Mouse (Mus musculus) heart, embryonic 15.5 days (tissue): ENCODE data around the gene Bmp6. TPM values are rescaled to one million over a fixed set of nuclear protein-coding genes. Genes with fewer than 3 reads are reported as not detected.

Experiments used
- ATAC-seq: fragments of 200-750 bp; cut with Nextera tagmentation; replicated peaks from 2 replicates; pipeline ENCODE4 v1.8.0; 2017; ENCODE audit warnings: low read depth, moderate TSS enrichment; ENCODE audit not compliant: insufficient number of reproducible peaks, insufficient read depth, low FRiP score
- H3K27ac ChIP-seq: fragments of 300-500 bp; sonication (generic); 2 replicates; pipeline ENCODE4 v1.5.1; 2015; ENCODE audit warnings: mild to moderate bottlenecking, inconsistent platforms
- H3K27me3 ChIP-seq: fragments of 300-500 bp; sonication (generic); 2 replicates; pipeline ENCODE4 v1.6.1; 2015; ENCODE audit warnings: inconsistent platforms
- H3K36me3 ChIP-seq: fragments of 300-500 bp; sonication (generic); 2 replicates; pipeline ENCODE4 v1.6.1; 2015; ENCODE audit warnings: mild to moderate bottlenecking, inconsistent platforms
- H3K4me1 ChIP-seq: fragments of 300-500 bp; sonication (generic); replicated peaks from 2 replicates; pipeline ENCODE4 v1.6.1; 2015; ENCODE audit warnings: inconsistent platforms
- H3K4me2 ChIP-seq: fragments of 300-500 bp; sonication (generic); 2 replicates; pipeline ENCODE4 v1.6.1; 2015; ENCODE audit warnings: inconsistent platforms, mild to moderate bottlenecking, moderate library complexity
- H3K4me3 ChIP-seq: fragments of 300-500 bp; sonication (generic); 2 replicates; pipeline ENCODE4 v1.5.1; 2015; ENCODE audit warnings: mild to moderate bottlenecking, inconsistent platforms
- H3K9ac ChIP-seq: fragments of 300-500 bp; sonication (generic); 2 replicates; pipeline ENCODE4 v1.6.1; 2015; ENCODE audit warnings: mild to moderate bottlenecking, inconsistent platforms
- H3K9me3 ChIP-seq: fragments of 300-500 bp; sonication (generic); replicated peaks from 2 replicates; pipeline ENCODE4 v1.6.1; 2016; ENCODE audit warnings: inconsistent platforms
- WGBS: fragments of 180-500 bp; shearing (Covaris S2); methylation state at CpG from one replicate; pipeline ENCODE4 v1.1.7; 2015; ENCODE audit warnings: mixed read lengths; 5-methylcytosine and 5-hydroxymethylcytosine counted together
- polyA plus RNA-seq: library from polyadenylated mRNA; unstranded; fragments of >200 nt; fragmentation: Nextera tagmentation; extraction: Ambion mirVana; gene quantifications from 2 replicates; pipeline ENCODE4 v1.2.1, GENCODE M21; 2015

The Bmp6 gene
- polyA plus RNA-seq, 1 experiment from 2014 or later: 2.7 TPM

- Histone ChIP-seq H3K27ac (no peak overlapping the region), H3K9ac (no peak overlapping the region), H3K36me3 (no peaks in the 10 kb centered on the region), H3K4me3 (no peak overlapping the region), H3K4me2 (no peak overlapping the region), H3K27me3 (0 out of 2 replicates have a peak, but pooled peaks cover 2% of the 10 kb centered on the region), H3K9me3 (no peaks in the 10 kb centered on the region), H3K4me1 (peaks cover 3% of the 10 kb centered on the region; the same call in 1 of the 2 replicates)
- no peak for ATAC-seq
- WGBS: 20% methylated on average over 6 of the region's 6 CpGs
Observed at GRCm38 (mm10) chr13:38534016-38534415, 189.1 kb downstream of the Bmp6 start.

GRCm38 (mm10) chr13:38534731-38535130 lies 189.8 kb downstream of the Bmp6 start:
- H3K27ac ChIP-seq: no peak overlapping the region
- H3K4me2 ChIP-seq: no peak overlapping the region
- H3K36me3 ChIP-seq: no peaks in the 10 kb centered on the region
- H3K9ac ChIP-seq: no peak overlapping the region
- no peak overlapping the region for H3K4me3 ChIP-seq
- ATAC-seq: no peak
- H3K9me3 ChIP-seq: no peaks in the 10 kb centered on the region
- H3K27me3 ChIP-seq: 0 out of 2 replicates have a peak, but pooled peaks cover 2% of the 10 kb centered on the region
- 73% methylated on average over 6 of the region's 6 CpGs for WGBS
- H3K4me1 ChIP-seq: 0 out of 2 replicates have a peak, but pooled peaks cover 3% of the 10 kb centered on the region

GRCm38 (mm10) chr13:38537521-38537920 lies 192.6 kb downstream of the Bmp6 start:
- H3K4me1 ChIP-seq: 0 out of 2 replicates have a peak, but pooled peaks cover 3% of the 10 kb centered on the region
- ATAC-seq: no peak
- no peaks in the 10 kb centered on the region for H3K36me3 ChIP-seq
- no peak overlapping the region for H3K9ac ChIP-seq
- H3K9me3 ChIP-seq: no peaks in the 10 kb centered on the region
- H3K27me3 ChIP-seq: no peaks in the 10 kb centered on the region
- no peak overlapping the region for H3K4me2 ChIP-seq
- no peak overlapping the region for H3K27ac ChIP-seq
- H3K4me3 ChIP-seq: no peak overlapping the region

- H3K4me1 ChIP-seq: no peaks in the 10 kb centered on the region
- 80% methylated on average over 7 of the region's 7 CpGs for WGBS
- H3K27ac ChIP-seq: no peak overlapping the region
- H3K9ac ChIP-seq: no peak overlapping the region
- no peaks in the 10 kb centered on the region for H3K27me3 ChIP-seq
- ATAC-seq: no peak
- no peaks in the 10 kb centered on the region for H3K9me3 ChIP-seq
- no peak overlapping the region for H3K4me2 ChIP-seq
- H3K4me3 ChIP-seq: no peak overlapping the region
- no peaks in the 10 kb centered on the region for H3K36me3 ChIP-seq
Observed at GRCm38 (mm10) chr13:38539192-38539900, 194.4 kb downstream of the Bmp6 start.

GRCm38 (mm10) chr13:38543455-38544125 lies 198.7 kb downstream of the Bmp6 start:
- H3K27me3 ChIP-seq: no peaks in the 10 kb centered on the region
- H3K4me3 ChIP-seq: no peak overlapping the region
- no peak for ATAC-seq

GRCm38 (mm10) chr13:38544769-38545445 lies 200.0 kb downstream of the Bmp6 start:
- no peaks in the 10 kb centered on the region for H3K36me3 ChIP-seq
- no peaks in the 10 kb centered on the region for H3K4me1 ChIP-seq
- H3K27me3 ChIP-seq: no peaks in the 10 kb centered on the region
- no peak overlapping the region for H3K9ac ChIP-seq
- no peak for ATAC-seq
- H3K27ac ChIP-seq: no peak overlapping the region
- 84% methylated on average over 8 of the region's 8 CpGs for WGBS
- no peaks in the 10 kb centered on the region for H3K9me3 ChIP-seq
- no peak overlapping the region for H3K4me3 ChIP-seq
- H3K4me2 ChIP-seq: no peak overlapping the region

More at GRCm38 (mm10) chr13:38543455-38544125, 198.7 kb downstream of the Bmp6 start:
- Histone ChIP-seq H3K4me2 (no peak overlapping the region), H3K4me1 (no peaks in the 10 kb centered on the region), H3K36me3 (no peaks in the 10 kb centered on the region), H3K9ac (no peak overlapping the region), H3K27ac (no peak overlapping the region), H3K9me3 (no peaks in the 10 kb centered on the region)
- WGBS: 82% methylated on average over 8 of the region's 8 CpGs

- H3K9me3 ChIP-seq: no peaks in the 10 kb centered on the region
- H3K4me1 ChIP-seq: no peaks in the 10 kb centered on the region
- H3K9ac ChIP-seq: no peak overlapping the region
- no peak overlapping the region for H3K27ac ChIP-seq
- no peak overlapping the region for H3K4me2 ChIP-seq
- no peak overlapping the region for H3K4me3 ChIP-seq
- WGBS: 58% methylated on average over 3 of the region's 3 CpGs
- no peak for ATAC-seq
- no peaks in the 10 kb centered on the region for H3K27me3 ChIP-seq
- H3K36me3 ChIP-seq: no peaks in the 10 kb centered on the region
Observed at GRCm38 (mm10) chr13:38545460-38545859, 200.6 kb downstream of the Bmp6 start.

- H3K9ac ChIP-seq: no peak overlapping the region
- no peak overlapping the region for H3K27ac ChIP-seq
- no peaks in the 10 kb centered on the region for H3K9me3 ChIP-seq
- H3K4me2 ChIP-seq: no peak overlapping the region
- no peaks in the 10 kb centered on the region for H3K27me3 ChIP-seq
- 77% methylated on average over 4 of the region's 4 CpGs for WGBS
- H3K4me1 ChIP-seq: no peaks in the 10 kb centered on the region
- H3K36me3 ChIP-seq: no peaks in the 10 kb centered on the region
- no peak for ATAC-seq
- no peak overlapping the region for H3K4me3 ChIP-seq
Observed at GRCm38 (mm10) chr13:38546754-38547153, 201.8 kb downstream of the Bmp6 start.

GRCm38 (mm10) chr13:38547717-38548116 lies 202.8 kb downstream of the Bmp6 start:
- no peak overlapping the region for H3K27ac ChIP-seq
- H3K4me1 ChIP-seq: no peaks in the 10 kb centered on the region
- H3K27me3 ChIP-seq: no peaks in the 10 kb centered on the region
- ATAC-seq: no peak
- H3K4me3 ChIP-seq: no peak overlapping the region
- no peaks in the 10 kb centered on the region for H3K9me3 ChIP-seq
- WGBS: 70% methylated on average over 5 of the region's 5 CpGs
- H3K9ac ChIP-seq: no peak overlapping the region
- H3K36me3 ChIP-seq: no peaks in the 10 kb centered on the region
- H3K4me2 ChIP-seq: no peak overlapping the region

- H3K27ac ChIP-seq: no peak overlapping the region
- no peak for ATAC-seq
- 78% methylated on average over 5 of the region's 5 CpGs for WGBS
- H3K4me3 ChIP-seq: no peak overlapping the region
- H3K4me1 ChIP-seq: no peaks in the 10 kb centered on the region
- H3K27me3 ChIP-seq: no peaks in the 10 kb centered on the region
- H3K9ac ChIP-seq: no peak overlapping the region
- no peaks in the 10 kb centered on the region for H3K9me3 ChIP-seq
- no peaks in the 10 kb centered on the region for H3K36me3 ChIP-seq
- no peak overlapping the region for H3K4me2 ChIP-seq
Observed at GRCm38 (mm10) chr13:38548681-38549080, 203.8 kb downstream of the Bmp6 start.
